Mouse (Mus musculus) cerebellum, adult 9-10 months (tissue): ENCODE results near the gene Spef1.

Experiments used
- DNase-seq: peaks from one replicate; pipeline ENCODE4 v3.0.0; 2022

The Spef1 gene

GRCm38 (mm10) chr2:131205521-131206182 lies 18.6 kb upstream of the Spef1 start:
- no peak for DNase-seq

- no peak for DNase-seq
Observed at GRCm38 (mm10) chr2:131204410-131204981, 17.4 kb upstream of the Spef1 start.

DNA sequence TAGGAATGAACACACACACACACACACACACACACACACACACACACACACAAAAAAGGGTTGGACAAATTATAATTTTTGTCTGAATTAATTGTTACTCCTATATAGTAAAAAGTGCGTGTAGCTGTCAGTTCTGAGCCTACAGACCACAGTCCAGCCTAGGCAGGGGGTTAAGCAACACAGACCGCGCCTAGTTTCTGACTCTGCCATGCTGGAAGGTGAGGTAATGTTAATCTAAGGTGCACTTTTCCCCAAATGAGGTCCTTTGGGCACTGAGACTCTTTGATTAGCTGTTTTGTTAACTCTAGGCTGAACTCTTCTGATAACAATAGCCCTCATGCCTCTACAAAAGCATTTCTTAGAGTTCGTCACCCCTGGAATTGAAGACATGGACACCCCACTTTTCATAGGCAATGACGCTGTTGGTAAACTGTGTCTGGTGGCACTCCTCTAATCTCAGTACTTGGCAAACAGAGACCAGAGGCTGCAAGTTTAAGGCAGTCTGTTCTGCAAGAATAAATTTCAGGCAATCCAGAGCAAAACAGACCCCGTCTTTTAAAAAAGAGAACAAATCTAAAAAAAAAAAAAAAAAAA lies 16.8 kb upstream of the Spef1 start:
- DNase-seq, result no peak

GRCm38 (mm10) chr2:131201262-131201661 lies 14.2 kb upstream of the Spef1 start:
- DNase-seq, result no peak

GRCm38 (mm10) chr2:131200710-131201109 lies 13.6 kb upstream of the Spef1 start:
- no peak for DNase-seq

GRCm38 (mm10) chr2:131196606-131197316 lies 9.7 kb upstream of the Spef1 start:
- no peak for DNase-seq

GRCm38 (mm10) chr2:131191005-131191390 lies 3.9 kb upstream of the Spef1 start:
- DNase-seq, result no peak

- no peak for DNase-seq
Observed at GRCm38 (mm10) chr2:131190344-131191004, 3.4 kb upstream of the Spef1 start.

DNA sequence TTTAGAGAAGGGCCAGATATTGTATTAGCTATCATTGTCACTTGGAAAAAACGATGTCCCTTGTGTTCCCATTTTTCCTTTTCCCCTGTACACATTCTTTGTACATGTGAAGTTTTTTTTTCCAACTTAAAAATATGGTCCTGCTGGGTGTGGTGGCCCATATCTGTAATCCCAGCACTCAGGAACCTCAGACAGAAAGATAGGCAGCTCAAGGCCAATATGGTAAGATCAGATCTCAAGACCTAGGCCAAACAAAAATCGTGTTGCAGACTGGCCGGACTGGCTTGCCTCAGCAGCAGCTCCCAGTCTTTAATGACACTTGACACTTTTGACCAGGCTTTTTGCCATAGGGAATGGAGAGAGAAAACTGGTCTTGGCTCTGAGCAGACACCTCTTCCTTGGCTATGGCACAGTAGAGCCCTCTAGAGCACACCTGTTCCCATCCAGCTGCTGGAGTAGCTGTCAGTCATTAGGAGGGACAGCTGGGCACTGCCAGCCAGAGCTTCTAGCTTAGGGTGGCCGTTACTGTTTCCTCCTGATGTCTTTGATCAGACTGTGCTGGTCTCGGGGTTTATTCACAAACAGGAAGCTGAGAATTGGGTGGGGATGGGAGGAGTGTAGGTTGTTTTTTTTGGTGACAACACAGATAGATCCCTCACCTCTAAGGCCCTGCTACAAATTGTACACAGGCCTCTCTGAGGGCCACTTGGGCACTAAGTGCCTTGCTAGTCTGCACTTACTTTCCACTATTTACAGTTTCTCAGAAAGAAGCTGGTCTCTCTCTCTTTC lies 2.6 kb upstream of the Spef1 start:
- DNase-seq, result no peak

DNA sequence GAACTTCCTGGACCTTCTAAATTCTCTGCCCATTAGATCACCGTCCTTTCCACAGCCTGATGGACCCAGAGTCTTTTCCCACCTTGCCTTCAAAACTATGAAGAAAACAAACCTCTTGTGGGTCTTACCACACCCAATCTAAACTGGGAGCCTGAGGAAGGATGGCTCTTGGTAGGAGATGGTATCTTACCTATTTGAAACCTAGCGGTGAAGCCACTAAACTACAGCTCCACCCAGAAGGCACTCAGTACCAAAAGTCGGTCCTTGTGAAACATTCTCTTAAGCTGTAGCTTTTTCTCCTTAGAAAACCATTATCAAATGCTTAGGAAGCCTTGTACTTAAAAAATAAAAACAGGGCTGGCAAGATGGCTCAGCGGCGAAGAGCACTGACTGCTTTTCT lies 1.2 kb upstream of the Spef1 start:
- no peak for DNase-seq

DNA sequence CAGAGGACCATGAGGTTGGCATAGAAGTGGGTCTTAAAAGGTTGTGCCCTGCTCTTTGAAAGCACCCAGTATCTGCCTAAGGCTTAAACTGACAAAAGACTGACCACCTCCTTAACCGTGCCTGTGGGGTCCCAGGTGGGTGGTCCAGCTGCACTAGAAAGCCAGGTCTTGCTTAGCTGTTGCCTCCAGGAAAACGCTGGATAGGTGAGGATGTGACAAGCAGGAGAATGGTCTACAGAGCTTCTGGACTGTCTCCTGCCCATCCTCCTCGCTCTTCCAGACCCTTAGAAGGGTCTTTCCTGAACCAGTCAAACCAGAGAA lies 480 bp upstream of the Spef1 start:
- DNase-seq, result no peak

DNA sequence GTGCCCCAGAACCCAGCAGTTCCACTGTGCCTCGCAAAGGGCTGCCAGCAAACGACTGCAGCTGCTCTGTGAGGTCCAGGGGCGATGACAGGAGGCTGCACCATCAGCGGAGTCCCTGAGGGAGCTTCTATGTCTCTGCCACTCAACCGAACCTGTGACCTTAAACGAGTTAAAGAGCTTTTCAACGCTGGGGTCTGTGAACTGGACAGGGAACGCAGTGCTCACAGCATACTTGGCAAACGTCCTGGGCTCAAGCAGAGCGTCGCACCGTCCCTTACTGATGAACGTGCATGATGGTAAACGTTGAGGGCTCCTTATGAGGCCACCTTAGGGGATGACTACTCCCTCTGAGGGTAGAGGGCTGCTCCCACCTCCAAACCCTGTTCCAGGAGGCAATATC lies 739 bp downstream of the Spef1 start:
- DNase-seq, result no peak

DNA sequence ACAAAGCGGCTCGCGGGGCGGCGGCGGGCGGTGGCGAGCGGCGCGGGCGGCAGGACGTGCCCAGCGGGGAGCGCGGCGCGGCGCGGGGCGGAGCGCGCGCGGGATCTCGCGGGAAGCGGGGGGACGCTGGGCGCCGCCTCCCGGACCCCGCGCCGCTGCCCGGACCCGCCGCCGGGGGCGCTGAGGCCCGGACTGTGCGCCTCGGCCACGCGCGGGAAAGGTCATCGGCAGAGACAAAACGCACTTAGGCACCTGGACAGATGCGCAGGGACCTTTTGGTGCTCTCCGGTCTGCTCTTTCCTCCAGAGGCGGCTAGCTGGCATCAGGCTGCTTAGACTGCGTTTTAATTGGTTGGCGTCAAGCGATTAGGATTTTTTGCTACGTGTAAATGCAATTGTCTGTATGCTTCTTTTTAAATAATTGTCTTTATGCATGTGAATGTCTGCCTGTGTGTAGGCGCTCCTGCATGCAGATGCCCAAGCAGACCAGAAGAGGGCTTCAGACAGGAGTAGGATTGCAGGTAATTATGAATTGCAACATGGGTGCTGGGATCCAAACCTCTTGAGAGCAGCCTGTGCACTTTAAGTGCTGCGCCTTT lies 7.0 kb downstream of the Spef1 start, which contains the start of gene Cenpb:
Cenpb (minus strand) TSS at position 78 of the 598 bp plus-strand sequence.
- DNase-seq, result peak; percentile 87

DNA sequence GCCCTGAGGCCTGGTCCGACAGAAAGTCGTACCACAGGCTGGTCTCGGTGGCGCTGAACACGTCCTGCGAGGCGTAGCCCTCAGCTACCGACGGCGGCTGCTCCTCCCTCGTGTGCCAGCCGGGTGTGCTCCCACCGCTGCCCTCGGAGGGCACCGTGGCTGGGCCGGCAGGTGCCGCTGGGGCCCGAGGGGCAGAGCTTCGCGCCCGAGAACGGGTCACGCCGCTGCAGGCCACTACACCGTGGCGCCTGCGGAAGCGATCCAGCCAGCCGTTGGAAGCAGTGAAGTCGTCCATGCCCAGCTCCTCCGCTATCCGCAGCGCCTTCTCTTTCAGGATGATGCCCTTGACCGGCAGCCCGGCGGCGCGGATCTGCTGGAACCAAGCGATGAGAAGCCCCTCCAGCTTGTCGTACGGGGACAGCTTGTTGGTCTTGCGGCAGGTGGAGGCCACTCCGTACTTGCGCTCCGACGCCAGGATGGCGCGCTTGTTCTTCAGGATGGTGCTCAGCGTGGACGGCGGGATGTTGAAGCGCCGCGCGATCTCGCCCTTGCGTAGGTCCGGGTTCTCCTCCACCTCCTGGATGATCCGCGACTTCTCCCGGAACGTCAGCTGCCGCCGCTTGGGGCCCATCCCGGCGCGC lies 7.7 kb downstream of the Spef1 start:
- peak; percentile 73 for DNase-seq

DNA sequence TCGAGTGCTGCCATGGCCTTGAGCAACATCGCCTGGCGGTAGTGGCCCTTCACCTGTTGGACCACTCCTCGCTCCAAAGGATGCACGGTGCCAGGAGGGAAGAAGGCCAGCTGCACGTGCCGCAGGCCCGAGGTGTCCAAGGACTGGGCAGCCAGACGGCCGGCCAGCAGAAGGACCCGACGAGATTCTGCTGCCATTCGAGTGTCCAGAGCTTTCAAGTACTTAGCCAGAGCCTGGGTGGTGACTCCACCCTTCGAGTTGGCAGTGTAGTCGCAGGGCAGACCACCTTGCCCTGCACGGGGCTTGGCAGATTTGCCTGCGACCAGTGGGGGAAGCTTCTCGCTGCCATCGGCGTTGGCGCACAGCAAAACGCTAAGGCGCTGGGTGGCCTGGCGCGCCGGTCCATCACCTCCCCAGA lies 8.2 kb downstream of the Spef1 start:
- no peak for DNase-seq

- DNase-seq, result no peak
Observed at GRCm38 (mm10) chr2:131177932-131178331, 9.2 kb downstream of the Spef1 start.

GRCm38 (mm10) chr2:131176491-131176890 lies 10.6 kb downstream of the Spef1 start:
- no peak for DNase-seq

DNA sequence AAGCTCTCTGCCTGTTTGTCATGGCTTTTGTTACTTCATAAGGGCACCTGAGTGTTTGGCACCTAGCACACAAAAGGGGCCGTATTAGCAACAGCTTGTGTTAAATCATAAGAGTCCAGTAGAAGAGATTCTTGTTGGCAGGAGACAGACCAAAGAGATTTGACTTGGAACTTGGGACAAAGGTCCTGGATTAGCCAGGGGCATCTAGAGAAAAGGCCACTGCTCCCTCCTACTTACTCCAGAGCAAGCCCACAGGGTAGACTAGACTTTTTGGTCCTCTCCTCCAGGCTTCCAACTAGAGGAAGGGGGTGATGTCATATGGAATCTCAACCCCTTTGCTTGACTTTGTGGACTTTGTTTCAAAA lies 11.2 kb downstream of the Spef1 start:
- DNase-seq, result no peak

GRCm38 (mm10) chr2:131175286-131175944 lies 11.7 kb downstream of the Spef1 start:
- DNase-seq, result no peak

DNA sequence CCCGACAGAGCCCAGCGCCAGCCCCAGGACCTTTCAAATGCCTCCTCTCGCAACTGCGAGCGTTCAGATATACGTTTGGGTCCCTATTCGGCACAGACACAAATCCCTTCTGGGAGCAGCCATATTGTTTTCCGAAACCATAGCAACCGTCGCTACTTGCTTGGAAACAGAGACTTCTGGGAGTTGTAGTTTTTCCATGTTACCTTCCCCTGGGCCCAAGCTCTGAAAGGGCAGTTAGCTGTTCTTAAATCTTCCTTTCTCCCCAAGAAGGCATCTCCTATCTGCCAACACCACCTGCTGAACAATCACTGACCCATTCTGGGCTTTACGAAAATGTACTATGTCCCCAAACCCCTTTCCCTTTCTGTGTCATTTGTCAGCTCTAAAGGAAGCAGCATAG lies 12.4 kb downstream of the Spef1 start:
- peak; percentile 86 for DNase-seq

DNA sequence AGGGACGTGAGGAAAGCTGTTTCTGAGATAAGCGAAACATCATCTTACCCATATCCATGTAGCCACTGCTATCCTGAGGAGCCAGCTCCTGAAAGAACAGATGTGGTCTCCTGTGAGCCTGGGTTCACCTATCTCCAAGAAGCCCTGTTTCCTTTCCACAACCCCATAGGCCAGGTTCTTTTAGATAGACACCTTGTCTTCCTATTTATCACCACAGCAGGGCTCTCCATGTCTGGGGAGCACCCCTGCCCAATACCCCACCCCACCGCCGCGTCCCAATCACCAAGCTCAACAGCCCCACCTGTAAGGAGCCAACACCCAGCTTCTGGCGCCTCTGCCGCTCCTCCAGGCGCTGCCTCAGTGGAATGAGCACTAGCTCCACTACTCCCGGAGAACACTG lies 14.8 kb downstream of the Spef1 start:
- DNase-seq, result no peak
